Mouse (Mus musculus) kidney, adult 2 months (tissue): ENCODE results near the gene Ilkap. TPM values are rescaled to one million over a fixed set of nuclear protein-coding genes. Genes with fewer than 3 reads are reported as not detected.

Source experiments
- DNase-seq: peaks from one replicate; pipeline ENCODE4 v3.0.0; 2021
- H3K27ac ChIP-seq: fragments of 200-500 bp; 2 replicates; pipeline ENCODE4 v1.5.1; 2012; ENCODE audit warnings: low read depth, low read length, control low read depth, inconsistent platforms; ENCODE audit not compliant: insufficient read depth
- H3K27me3 ChIP-seq: fragments of 200-500 bp; replicated peaks from 2 replicates; pipeline ENCODE4 v1.6.1; 2012; ENCODE audit warnings: mild to moderate bottlenecking, moderate library complexity, low read length, inconsistent platforms; ENCODE audit not compliant: control insufficient read depth, insufficient read depth
- H3K36me3 ChIP-seq: fragments of 200-500 bp; 2 replicates; pipeline ENCODE4 v1.6.1; 2012; ENCODE audit warnings: mild to moderate bottlenecking, moderate library complexity, low read length, inconsistent platforms; ENCODE audit not compliant: control insufficient read depth, insufficient read depth
- H3K4me1 ChIP-seq: fragments of 200-500 bp; 2 replicates; pipeline ENCODE4 v1.6.1; 2011; ENCODE audit warnings: low read length; ENCODE audit not compliant: control insufficient read depth, insufficient read depth
- H3K4me3 ChIP-seq: fragments of 200-500 bp; 2 replicates; pipeline ENCODE4 v1.5.1; 2011; ENCODE audit warnings: mild to moderate bottlenecking, low read depth, low read length, control low read depth; ENCODE audit not compliant: insufficient read depth
- CTCF ChIP-seq: fragments of 200-500 bp; conservative IDR thresholded peaks from 2 replicates; pipeline ENCODE4 v1.5.1; 2011; ENCODE audit warnings: low read depth, mild to moderate bottlenecking, control low read depth, low read length, moderate library complexity, mixed read lengths; ENCODE audit not compliant: insufficient read depth, insufficient read length
- POLR2A ChIP-seq: fragments of 200-500 bp; IDR thresholded peaks from one replicate; pipeline ENCODE4 v1.6.1; 2011; ENCODE audit warnings: low read depth, low read length, control low read depth
- WGBS: fragments of 180-500 bp; shearing (Covaris S2); methylation state at CpG from one replicate; pipeline ENCODE4 v1.1.7; 2018; 5-methylcytosine and 5-hydroxymethylcytosine counted together
- polyA plus RNA-seq: library from polyadenylated mRNA; depleted of rRNA; stranded (reverse); fragments of >200 nt; gene quantifications from 2 replicates; pipeline ENCODE4 v1.2.3, GENCODE M21; 2012

Ilkap gene
- polyA plus RNA-seq, 1 experiment: 47.9 TPM

DNA sequence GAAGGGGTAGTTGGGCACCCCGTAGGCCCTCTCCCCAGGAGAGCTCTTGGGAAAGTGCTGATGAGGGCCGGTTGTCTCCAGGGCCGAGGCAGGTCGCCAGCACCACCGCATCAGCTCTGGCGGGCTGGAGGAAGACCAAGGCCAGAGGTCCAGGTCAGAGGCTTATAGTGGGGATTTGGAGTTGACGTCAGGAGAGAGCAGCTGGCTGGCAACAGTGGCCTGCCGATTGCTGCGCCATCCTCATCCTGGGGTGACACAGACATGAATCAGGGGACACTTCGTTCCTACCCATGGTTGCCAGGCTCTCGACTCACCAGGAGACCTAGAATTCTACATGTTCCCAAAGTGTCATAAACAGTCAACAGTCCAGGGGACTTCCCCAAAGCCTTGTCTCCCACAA lies 42.5 kb downstream of the Ilkap start:
- Histone ChIP-seq H3K4me1 (no peaks in the 10 kb centered on the region), H3K36me3 (no peaks in the 10 kb centered on the region), H3K27ac (no peak overlapping the region), H3K27me3 (no peaks in the 10 kb centered on the region), H3K4me3 (no peak overlapping the region)
- WGBS: 78% methylated on average over 11 of the region's 11 CpGs
- TF ChIP-seq POLR2A: no peak
- TF ChIP-seq CTCF: no peak
- no peak for DNase-seq

DNA sequence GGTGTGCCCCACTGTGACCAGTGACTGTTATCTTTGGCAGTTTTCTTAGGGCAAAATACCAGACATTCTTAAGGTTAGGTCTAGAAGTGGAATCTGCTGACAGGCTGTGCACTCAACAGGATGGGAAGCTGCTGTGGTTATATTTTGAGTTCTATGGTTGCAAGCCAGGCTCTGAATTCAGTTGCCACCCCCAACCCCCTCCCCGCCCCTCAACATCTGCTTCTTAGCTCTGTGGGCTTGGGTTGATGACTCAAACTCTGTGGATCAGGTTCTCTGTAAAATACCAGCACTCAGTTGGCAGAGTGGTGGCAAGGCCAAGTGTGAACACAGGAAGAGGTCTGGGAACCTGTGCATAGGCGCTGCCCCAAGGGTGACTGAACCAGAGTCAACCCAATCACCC lies 46.3 kb downstream of the Ilkap start:
- TF ChIP-seq CTCF (no peak), POLR2A (no peak)
- Histone ChIP-seq H3K36me3 (no peaks in the 10 kb centered on the region), H3K27me3 (no peaks in the 10 kb centered on the region), H3K27ac (no peak overlapping the region), H3K4me3 (no peak overlapping the region), H3K4me1 (no peaks in the 10 kb centered on the region)
- no peak for DNase-seq
- 90% methylated on average over 2 of the region's 2 CpGs for WGBS

GRCm38 (mm10) chr1:91351249-91351648 lies 47.4 kb downstream of the Ilkap start:
- TF ChIP-seq POLR2A (no peak), CTCF (no peak)
- no peak for DNase-seq
- Histone ChIP-seq H3K27ac (no peak overlapping the region), H3K27me3 (no peaks in the 10 kb centered on the region), H3K4me1 (no peaks in the 10 kb centered on the region), H3K4me3 (no peak overlapping the region), H3K36me3 (no peaks in the 10 kb centered on the region)
- 88% methylated on average over 3 of the region's 3 CpGs for WGBS

DNA sequence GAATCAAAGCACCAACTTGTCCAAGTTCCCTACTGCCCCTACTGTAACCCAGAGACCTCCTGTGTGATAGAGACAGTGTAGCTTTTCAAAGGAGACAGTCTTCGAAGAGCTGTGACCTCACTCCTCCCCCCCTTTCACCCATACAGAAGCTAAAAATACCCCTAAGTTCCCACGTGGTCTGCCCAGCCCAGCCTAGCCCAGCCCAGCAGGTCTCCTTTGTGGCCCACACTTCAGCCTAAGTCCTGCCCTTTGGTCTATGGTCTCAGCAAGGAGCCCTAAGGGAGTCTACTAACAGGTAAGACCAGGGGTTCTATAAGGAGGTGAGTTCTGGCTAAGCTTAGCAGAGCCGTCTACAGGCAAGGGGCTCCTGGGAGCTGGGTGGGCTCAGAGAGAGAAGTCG lies 47.8 kb downstream of the Ilkap start, which contains the start of gene Klhl30:
Gene Klhl30, plus strand, starts transcription at position 176 of the 400 bp plus-strand sequence.
- no peaks in the 10 kb centered on the region for H3K36me3 ChIP-seq
- 65% methylated on average over 4 of the region's 4 CpGs for WGBS
- H3K4me1 ChIP-seq: no peaks in the 10 kb centered on the region
- no peak for TF ChIP-seq CTCF
- no peak for TF ChIP-seq POLR2A
- no peaks in the 10 kb centered on the region for H3K27me3 ChIP-seq
- H3K4me3 ChIP-seq: no peak within 1 kb of the TSS
- DNase-seq: no peak
- H3K27ac ChIP-seq: no peak within 1 kb of the TSS

- no peak overlapping the region for H3K27ac ChIP-seq
- 35% methylated on average over 3 of the region's 3 CpGs for WGBS
- no peaks in the 10 kb centered on the region for H3K4me1 ChIP-seq
- no peaks in the 10 kb centered on the region for H3K27me3 ChIP-seq
- DNase-seq: peak; percentile 67
- no peaks in the 10 kb centered on the region for H3K36me3 ChIP-seq
- TF ChIP-seq POLR2A (no peak), CTCF (peak; percentile 87)
- no peak overlapping the region for H3K4me3 ChIP-seq
These were observed 51.7 kb downstream of the Ilkap start for GRCm38 (mm10) chr1:91346892-91347291.

- Histone ChIP-seq H3K27ac (no peak overlapping the region), H3K4me3 (no peak overlapping the region), H3K4me1 (no peaks in the 10 kb centered on the region), H3K36me3 (no peaks in the 10 kb centered on the region), H3K27me3 (no peaks in the 10 kb centered on the region)
- DNase-seq: peak; percentile 71
- WGBS: 4% methylated on average over 68 of the region's 68 CpGs
- no peak for TF ChIP-seq POLR2A
- TF ChIP-seq CTCF: no peak; the same call in 1 of the 2 replicates
These were observed 53.5 kb downstream of the Ilkap start for GRCm38 (mm10) chr1:91344921-91345685.

- 85% methylated on average over 3 of the region's 3 CpGs for WGBS
- H3K27me3 ChIP-seq: no peaks in the 10 kb centered on the region
- no peak for DNase-seq
These were observed 54.6 kb downstream of the Ilkap start for GRCm38 (mm10) chr1:91344001-91344400.

More at GRCm38 (mm10) chr1:91344001-91344400, 54.6 kb downstream of the Ilkap start:
- H3K4me1 ChIP-seq: no peaks in the 10 kb centered on the region
- TF ChIP-seq POLR2A (no peak), CTCF (no peak)
- H3K4me3 ChIP-seq: no peak overlapping the region
- H3K27ac ChIP-seq: no peak overlapping the region
- H3K36me3 ChIP-seq: no peaks in the 10 kb centered on the region
